Mouse (Mus musculus) mesoderm, embryonic 11.5 days (tissue): ENCODE measurements at regions not wholly inside any gene's neighbourhood (a gene's known extent, or its start where the extent isn't known, plus 50 kb on each side); places are given as distances from the start of the nearest gene placed in this dataset.

Experiments used
- DNase-seq: peaks from one replicate; pipeline ENCODE4 v3.0.0-alpha.2; 2012; ENCODE audit warnings: low read depth, low spot score

DNA sequence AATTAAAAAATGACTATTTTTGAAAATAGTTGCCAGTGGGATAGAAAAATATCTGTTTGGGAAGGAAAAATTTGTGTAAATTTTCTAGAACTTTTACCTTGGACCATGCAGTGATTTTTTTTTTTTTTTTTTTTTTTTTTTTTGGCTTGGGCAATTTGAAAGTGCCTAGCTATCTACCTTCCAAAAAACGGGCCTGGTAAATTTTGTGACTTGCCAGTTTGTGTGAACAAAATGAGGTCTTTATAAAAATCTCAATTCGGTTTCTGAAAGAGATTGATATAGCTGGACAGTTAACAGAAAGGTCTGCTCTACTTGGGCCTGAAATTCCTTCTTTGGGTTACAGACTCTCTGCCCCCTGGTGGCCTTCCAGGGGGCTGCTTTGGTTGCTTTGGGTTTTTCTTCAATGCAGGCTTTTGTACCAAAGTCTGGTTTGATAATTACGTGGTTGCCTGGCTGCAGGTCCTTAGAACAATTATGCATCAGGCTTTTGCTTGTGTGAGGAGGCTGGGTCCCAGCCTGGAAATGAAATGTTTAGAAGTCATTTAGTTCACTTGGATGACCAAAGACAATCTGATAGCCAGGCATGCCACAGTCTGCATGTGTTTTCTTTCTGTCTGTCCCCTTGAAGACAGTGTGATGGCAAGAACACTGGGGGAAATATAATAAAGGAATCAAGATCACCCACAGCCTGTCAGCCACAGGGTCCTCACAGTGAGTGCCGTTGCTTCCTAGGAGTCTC, 75.6 kb upstream of the Jazf1 start:
- peak; percentile 81 for DNase-seq

DNA sequence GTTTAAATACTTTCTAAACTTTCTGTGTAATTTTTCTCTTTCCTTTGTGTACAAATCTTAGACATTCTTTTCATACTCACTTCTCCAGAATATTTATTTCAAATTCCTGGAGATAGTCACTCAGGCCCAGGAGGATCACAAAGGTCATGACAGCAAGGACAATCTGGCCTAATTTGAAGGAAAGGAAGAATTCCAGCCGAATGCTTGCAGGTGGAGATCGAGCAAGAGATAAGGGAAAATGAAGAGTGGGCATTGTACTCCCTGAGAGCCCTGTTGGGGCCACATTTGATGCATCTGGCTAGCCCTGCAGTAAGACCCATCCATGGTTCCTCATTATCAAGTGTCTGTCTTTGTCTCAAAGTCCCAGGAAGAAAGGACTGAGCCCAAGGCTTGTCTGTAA, 66.0 kb upstream of the Jazf1 start:
- no peak for DNase-seq

DNA sequence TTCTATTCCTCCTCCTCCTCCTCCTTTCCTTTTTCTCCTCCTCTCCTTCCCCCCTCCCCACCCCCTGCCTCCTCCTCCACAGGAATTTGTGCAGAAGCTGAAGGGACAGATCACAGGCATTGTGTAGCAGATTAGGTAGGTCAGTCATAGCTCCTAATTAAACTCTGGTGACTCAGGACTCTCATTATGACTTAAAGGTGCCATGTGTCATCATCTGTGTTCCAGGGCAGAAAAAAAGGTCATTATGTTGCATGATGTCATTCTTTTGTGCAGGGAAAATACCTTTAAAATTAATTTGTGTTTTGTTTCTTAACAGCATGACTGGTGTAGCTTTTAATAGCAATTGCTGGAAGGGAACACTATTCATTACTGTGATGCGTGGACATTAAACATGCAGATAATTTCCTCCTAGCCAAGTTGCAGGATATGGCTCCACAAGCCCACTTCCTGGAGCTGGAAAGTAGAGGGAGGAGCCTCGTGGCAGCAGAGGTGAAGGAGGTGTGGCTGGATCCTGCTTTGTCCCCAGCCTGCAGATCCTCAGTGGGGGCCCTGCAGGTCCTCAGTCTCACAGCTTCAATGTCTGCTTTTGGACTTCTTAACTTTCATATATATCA, 62.4 kb upstream of the Jazf1 start:
- no peak for DNase-seq

DNA sequence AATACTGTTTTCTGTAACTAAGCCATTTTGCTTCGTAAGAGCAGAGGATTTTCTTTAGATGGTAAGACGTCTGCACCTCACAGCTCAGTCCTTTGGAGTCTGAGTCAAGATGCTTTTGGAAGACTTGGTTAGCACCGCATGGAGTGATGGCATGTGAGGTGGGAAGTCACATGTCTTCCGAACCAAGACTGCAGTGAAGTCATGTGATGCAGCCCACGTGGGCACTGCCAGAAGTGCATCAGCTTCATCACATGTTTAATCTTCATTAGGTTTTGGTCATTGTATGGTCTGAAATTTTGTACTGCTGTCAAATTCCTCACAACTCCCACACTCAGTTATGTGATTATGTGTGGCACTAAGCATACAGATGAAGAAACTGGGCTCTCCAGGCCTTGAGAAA, 58.3 kb upstream of the Jazf1 start:
- no peak for DNase-seq

DNA sequence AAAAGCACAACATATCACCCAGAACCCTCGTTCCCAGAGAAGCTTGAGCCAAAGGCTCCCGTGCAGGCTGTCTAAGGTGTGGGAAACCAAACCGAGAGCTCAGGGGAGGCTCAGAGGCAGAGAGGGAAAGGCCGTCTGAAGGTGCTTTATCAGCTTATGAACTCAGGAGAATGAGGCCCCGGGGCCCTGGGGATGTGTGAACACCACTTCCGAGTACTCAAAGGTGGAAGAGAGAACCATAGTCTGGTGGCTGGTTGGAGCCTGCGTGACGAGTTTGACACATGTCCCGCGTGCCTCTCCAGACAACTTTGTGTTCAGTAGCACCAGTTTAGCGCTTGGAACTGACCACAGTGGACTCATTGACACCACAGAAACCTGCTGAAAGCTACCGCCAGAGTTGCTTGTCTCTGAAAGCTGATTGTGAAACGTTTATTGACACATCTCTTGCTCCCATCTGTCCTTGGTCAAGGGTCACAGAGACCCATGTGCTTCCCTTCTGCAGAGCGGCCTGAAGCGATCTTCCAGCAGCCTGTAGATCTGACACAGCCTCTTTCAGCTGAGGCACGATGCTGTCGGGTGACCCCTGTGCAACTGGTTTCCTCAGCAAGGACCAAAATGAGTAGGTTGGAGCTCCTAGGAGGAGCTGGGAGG, 56.5 kb upstream of the Jazf1 start:
- DNase-seq = no peak

DNA sequence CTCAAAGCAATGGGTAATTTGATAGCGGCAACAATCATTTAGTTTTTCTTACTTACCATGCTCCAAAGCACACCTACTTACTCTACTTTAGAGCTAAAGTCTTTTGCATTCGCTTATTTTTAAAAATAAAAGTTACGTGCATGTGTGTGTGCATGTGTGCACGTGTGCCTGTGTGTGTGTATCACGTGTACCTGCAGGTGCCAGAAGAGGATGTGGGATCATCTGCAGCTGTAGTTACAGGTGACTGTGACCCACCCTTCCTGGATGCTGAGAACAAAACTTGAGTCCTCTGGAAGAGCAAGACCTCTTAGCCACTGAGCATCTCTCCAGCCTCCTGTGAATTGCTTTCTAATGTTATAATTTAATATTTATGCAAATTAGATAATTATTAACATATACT, 52.0 kb upstream of the Jazf1 start:
- no peak for DNase-seq
